Mouse (Mus musculus): Measurements from ENCODE around the gene Ets1. TPM values are rescaled to one million over a fixed set of nuclear protein-coding genes. Genes with fewer than 3 reads are reported as not detected.
A peak's percentile ranks its signal among the peaks of the same experiment; 100 is the strongest.

Ets1 gene
- polyA plus RNA-seq, 1 experiment from 2014 or later, result 0.79 TPM

- H3K36me3 ChIP-seq (ENCODE audit: inconsistent target), result no peaks in the 10 kb centered on the region
- 92% methylated on average over 12 of the region's 12 CpGs for WGBS (ENCODE audit: missing documents)
- H3K4me3 ChIP-seq (ENCODE audit: inconsistent target), result no peak overlapping the region
- H3K79me2 ChIP-seq (ENCODE audit: inconsistent target), result no peaks in the 10 kb centered on the region
- H3K27ac ChIP-seq, result no peak overlapping the region
Measured at GRCm38 (mm10) chr9:32691151-32691925, 55.3 kb downstream of the Ets1 start.

GRCm38 (mm10) chr9:32692944-32693343 lies 56.9 kb downstream of the Ets1 start:
- 83% methylated on average over 2 of the region's 2 CpGs for WGBS (ENCODE audit: missing documents)
- Histone ChIP-seq H3K36me3 (ENCODE audit: inconsistent target) (no peaks in the 10 kb centered on the region), H3K79me2 (ENCODE audit: inconsistent target) (no peaks in the 10 kb centered on the region), H3K4me3 (ENCODE audit: inconsistent target) (no peak overlapping the region), H3K27ac (no peak overlapping the region)

- no peaks in the 10 kb centered on the region for H3K79me2 ChIP-seq (ENCODE audit: inconsistent target)
- H3K36me3 ChIP-seq (ENCODE audit: inconsistent target), result no peaks in the 10 kb centered on the region
- no peak overlapping the region for H3K4me3 ChIP-seq (ENCODE audit: inconsistent target)
- 75% methylated on average over 3 of the region's 3 CpGs for WGBS (ENCODE audit: missing documents)
- no peak overlapping the region for H3K27ac ChIP-seq
Measured at GRCm38 (mm10) chr9:32693411-32693810, 57.4 kb downstream of the Ets1 start.

GRCm38 (mm10) chr9:32694111-32694824 lies 58.2 kb downstream of the Ets1 start:
- WGBS (ENCODE audit: missing documents), result 66% methylated on average over 12 of the region's 12 CpGs
- no peaks in the 10 kb centered on the region for H3K36me3 ChIP-seq (ENCODE audit: inconsistent target)
- H3K4me3 ChIP-seq (ENCODE audit: inconsistent target), result no peak overlapping the region
- H3K27ac ChIP-seq, result no peak overlapping the region
- no peaks in the 10 kb centered on the region for H3K79me2 ChIP-seq (ENCODE audit: inconsistent target)

GRCm38 (mm10) chr9:32694916-32695490 lies 59.0 kb downstream of the Ets1 start:
- H3K36me3 ChIP-seq (ENCODE audit: inconsistent target), result no peaks in the 10 kb centered on the region
- H3K79me2 ChIP-seq (ENCODE audit: inconsistent target), result no peaks in the 10 kb centered on the region
- peak overlapping the region; percentile 27; the same call in 1 of the 2 replicates for H3K27ac ChIP-seq
- peak overlapping the region; percentile 56 for H3K4me3 ChIP-seq (ENCODE audit: inconsistent target)
- WGBS (ENCODE audit: missing documents), result 54% methylated on average over 4 of the region's 4 CpGs

- H3K4me3 ChIP-seq (ENCODE audit: inconsistent target), result peak overlapping the region; percentile 56
- H3K36me3 ChIP-seq (ENCODE audit: inconsistent target), result no peaks in the 10 kb centered on the region
- peak overlapping the region; percentile 27; the same call in 1 of the 2 replicates for H3K27ac ChIP-seq
- H3K79me2 ChIP-seq (ENCODE audit: inconsistent target), result no peaks in the 10 kb centered on the region
- WGBS (ENCODE audit: missing documents), result under 1% methylated on average over 67 of the region's 67 CpGs
Measured at GRCm38 (mm10) chr9:32695492-32696190, 59.6 kb downstream of the Ets1 start.

- H3K79me2 ChIP-seq (ENCODE audit: inconsistent target), result no peaks in the 10 kb centered on the region
- H3K4me3 ChIP-seq (ENCODE audit: inconsistent target), result peak overlapping the region; percentile 42
- H3K27ac ChIP-seq, result no peak overlapping the region
- H3K36me3 ChIP-seq (ENCODE audit: inconsistent target), result no peaks in the 10 kb centered on the region
- 3% methylated on average over 13 of the region's 13 CpGs for WGBS (ENCODE audit: missing documents)
Measured at GRCm38 (mm10) chr9:32696259-32696658, 60.2 kb downstream of the Ets1 start.

GRCm38 (mm10) chr9:32696717-32697116 lies 60.7 kb downstream of the Ets1 start:
- H3K36me3 ChIP-seq (ENCODE audit: inconsistent target), result no peaks in the 10 kb centered on the region
- H3K4me3 ChIP-seq (ENCODE audit: inconsistent target), result peak overlapping the region; percentile 42
- no peak overlapping the region for H3K27ac ChIP-seq
- no peaks in the 10 kb centered on the region for H3K79me2 ChIP-seq (ENCODE audit: inconsistent target)
- WGBS (ENCODE audit: missing documents), result 44% methylated on average over 7 of the region's 7 CpGs

GRCm38 (mm10) chr9:32697291-32698110 lies 61.5 kb downstream of the Ets1 start:
- no peak overlapping the region for H3K27ac ChIP-seq
- no peaks in the 10 kb centered on the region for H3K79me2 ChIP-seq (ENCODE audit: inconsistent target)
- no peaks in the 10 kb centered on the region for H3K36me3 ChIP-seq (ENCODE audit: inconsistent target)
- WGBS (ENCODE audit: missing documents), result 92% methylated on average over 9 of the region's 9 CpGs
- H3K4me3 ChIP-seq (ENCODE audit: inconsistent target), result no peak overlapping the region

- H3K36me3 ChIP-seq (ENCODE audit: inconsistent target), result no peaks in the 10 kb centered on the region
- no peaks in the 10 kb centered on the region for H3K79me2 ChIP-seq (ENCODE audit: inconsistent target)
- H3K4me3 ChIP-seq (ENCODE audit: inconsistent target), result no peak overlapping the region
- H3K27ac ChIP-seq, result no peak overlapping the region
- WGBS (ENCODE audit: missing documents), result 94% methylated on average over 4 of the region's 4 CpGs
Measured at GRCm38 (mm10) chr9:32698766-32699165, 62.7 kb downstream of the Ets1 start.

GRCm38 (mm10) chr9:32699391-32699841 lies 63.4 kb downstream of the Ets1 start:
- Histone ChIP-seq H3K36me3 (ENCODE audit: inconsistent target) (no peaks in the 10 kb centered on the region), H3K4me3 (ENCODE audit: inconsistent target) (no peak overlapping the region), H3K79me2 (ENCODE audit: inconsistent target) (no peaks in the 10 kb centered on the region), H3K27ac (no peak overlapping the region)
- 67% methylated on average over 8 of the region's 8 CpGs for WGBS (ENCODE audit: missing documents)

- Histone ChIP-seq H3K4me3 (ENCODE audit: inconsistent target) (no peak overlapping the region), H3K79me2 (ENCODE audit: inconsistent target) (no peaks in the 10 kb centered on the region), H3K36me3 (ENCODE audit: inconsistent target) (no peaks in the 10 kb centered on the region), H3K27ac (no peak overlapping the region)
- 79% methylated on average over 7 of the region's 7 CpGs for WGBS (ENCODE audit: missing documents)
Measured at GRCm38 (mm10) chr9:32700091-32700905, 64.3 kb downstream of the Ets1 start.
